Mouse (Mus musculus): Measurements from ENCODE around the gene Camp. TPM values are rescaled to one million over a fixed set of nuclear protein-coding genes. Genes with fewer than 3 reads are reported as not detected.
A peak's percentile ranks its signal among the peaks of the same experiment; 100 is the strongest.

Gene Camp
- total and polyA plus RNA-seq, 3 experiments: 0.13 TPM; not detected in 2

- Histone ChIP-seq H3K27me3 (ENCODE audit: control insufficient read depth in 1 of 2, insufficient read depth in 2 of 2, low read length in 2 of 2) (no peaks in the 10 kb centered on the region), H3K36me3 (ENCODE audit: control insufficient read depth in 1 of 2, insufficient read depth in 2 of 2, low read length in 2 of 2) (peaks cover 0 to 3% of the 10 kb centered on the region in 2 experiments; a peak in 2 of 4 replicates), H3K27ac (ENCODE audit: control insufficient read depth, low read depth, low read length) (peak within 1 kb of the TSS; percentile 83), H3K4me3 (ENCODE audit: control insufficient read depth in 1 of 2, insufficient read depth in 1 of 2, low read depth in 2 of 2, low read length in 2 of 2) (peak within 1 kb of the TSS; percentile 62 to 74), H3K79me2 (ENCODE audit: control insufficient read depth, insufficient read depth, low read length, poor library complexity) (peaks cover 3% of the 10 kb centered on the region), H3K9ac (ENCODE audit: control insufficient read depth, low read depth, low read length, poor library complexity, severe bottlenecking) (peak within 1 kb of the TSS; percentile 85), H3K9me3 (replicated peaks; ENCODE audit: insufficient read depth, low read length) (no peaks in the 10 kb centered on the region), H3K4me1 (ENCODE audit: control insufficient read depth in 1 of 2, insufficient read depth in 2 of 2, low read length in 2 of 2) (no peaks in the 10 kb centered on the region)
- peak; percentile 95 for DNase-seq (ENCODE audit: low read depth, low spot score)
- TF ChIP-seq MAZ (IDR thresholded peaks at IDR 0.05; ENCODE audit: low read depth, low read length) (peak; percentile 94), SMC3 (IDR thresholded peaks at IDR 0.05; ENCODE audit: low read depth, low read length) (peak; percentile 51; the same call in 1 of the 2 replicates), ZC3H11A (IDR thresholded peaks at IDR 0.05; ENCODE audit: low read depth, low read length) (0 out of 2 replicates have a peak, but pooled peaks have one; percentile 23), CHD1 (IDR thresholded peaks at IDR 0.05; ENCODE audit: low read depth, low read length) (no peak), NELFE (IDR thresholded peaks at IDR 0.05; ENCODE audit: low read depth, low read length) (peak; percentile 95), GATA1 (IDR thresholded peaks at IDR 0.05; ENCODE audit: low read depth, low read length) (no peak), KAT2A (conservative IDR thresholded peaks at IDR 0.05; ENCODE audit: low read depth, low read length) (no peak; the same call in 1 of the 2 replicates), MYB (IDR thresholded peaks at IDR 0.05; ENCODE audit: low read depth, low read length) (no peak), ELF1 (IDR thresholded peaks at IDR 0.05; ENCODE audit: low read depth, low read length) (no peak), HCFC1 (IDR thresholded peaks at IDR 0.05; ENCODE audit: low read depth, low read length) (peak; percentile 91), MAX (IDR thresholded peaks at IDR 0.05; ENCODE audit: low read length) (peak; percentile 99), EP300 (IDR thresholded peaks at IDR 0.05; ENCODE audit: low read depth in 1 of 2, low read length in 2 of 2) (no peak), ZKSCAN1 (IDR thresholded peaks at IDR 0.05; ENCODE audit: low read depth, low read length) (no peak), CHD2 (IDR thresholded peaks at IDR 0.05; ENCODE audit: low read length) (no peak), CTCF (IDR thresholded peaks at IDR 0.05 in 2 of 3, conservative IDR thresholded peaks at IDR 0.05 in 1 of 3; ENCODE audit: control insufficient read depth in 1 of 3, insufficient read depth in 1 of 3, low read depth in 2 of 3, low read length in 3 of 3, poor library complexity in 1 of 3, severe bottlenecking in 1 of 3) (peak; percentile 70 to 80 (median 71)), GABPA (IDR thresholded peaks at IDR 0.05; ENCODE audit: low read depth, low read length) (no peak), BHLHE40 (IDR thresholded peaks at IDR 0.05; ENCODE audit: borderline replicate concordance, low read depth, low read length) (no peak; the same call in 1 of the 2 replicates), MXI1 (IDR thresholded peaks at IDR 0.05; ENCODE audit: low read depth, low read length) (peak; percentile 98), MAFK (IDR thresholded peaks at IDR 0.05; ENCODE audit: borderline replicate concordance, low read depth, low read length) (no peak), ZNF384 (IDR thresholded peaks at IDR 0.05; ENCODE audit: low read depth, low read length) (no peak), SIN3A (IDR thresholded peaks at IDR 0.05; ENCODE audit: low read length) (peak; percentile 90), ZMIZ1 (IDR thresholded peaks at IDR 0.05; ENCODE audit: low read depth, low read length) (no peak; the same call in 1 of the 2 replicates), POLR2A (IDR thresholded peaks at IDR 0.05; ENCODE audit: control insufficient read depth in 1 of 2, insufficient read depth in 1 of 2, low read depth in 1 of 2, low read length in 2 of 2, poor library complexity in 1 of 2) (peak; percentile 30 to 95; a peak in 3 of 4 replicates), MYC (IDR thresholded peaks at IDR 0.05; ENCODE audit: low read depth, low read length) (peak; percentile 86), NRF1 (IDR thresholded peaks at IDR 0.05; ENCODE audit: insufficient read depth, low read depth, low read length, poor library complexity, severe bottlenecking) (peak; percentile 52; the same call in 1 of the 2 replicates), TCF12 (IDR thresholded peaks at IDR 0.05; ENCODE audit: low read depth, low read length) (peak; percentile 55; the same call in 1 of the 2 replicates), TBP (IDR thresholded peaks at IDR 0.05; ENCODE audit: low read depth, low read length) (peak; percentile 60), TAL1 (IDR thresholded peaks at IDR 0.05; ENCODE audit: low read length) (no peak), USF1 (IDR thresholded peaks at IDR 0.05; ENCODE audit: low read depth, low read length) (peak; percentile 95), UBTF (IDR thresholded peaks at IDR 0.05; ENCODE audit: borderline replicate concordance, insufficient read depth, low read depth, low read length) (no peak), JUND (IDR thresholded peaks at IDR 0.05; ENCODE audit: low read depth, low read length) (no peak), ETS1 (IDR thresholded peaks at IDR 0.05; ENCODE audit: low read depth, low read length) (no peak), POLR2AphosphoS2 (IDR thresholded peaks at IDR 0.05; ENCODE audit: low read length) (peak; percentile 79), RAD21 (IDR thresholded peaks at IDR 0.05; ENCODE audit: low read depth, low read length) (peak; percentile 59), MEF2A (IDR thresholded peaks at IDR 0.05; ENCODE audit: extremely low read depth, insufficient replicate concordance, low read depth, low read length, poor library complexity, severe bottlenecking) (no peak), RCOR1 (IDR thresholded peaks at IDR 0.05; ENCODE audit: low read depth, low read length) (no peak), POLR2AphosphoS5 (IDR thresholded peaks at IDR 0.05; ENCODE audit: borderline replicate concordance, low read depth, low read length) (no peak)
Measured at GRCm38 (mm10) chr9:109832391-109833087, 16.9 kb downstream of the Camp start, which contains the start of gene Nme6. Nme6 (plus strand) TSS chr9:109832749.

Measured in MEL (cell line).